Mouse (Mus musculus): ENCODE results near the gene Hilpda. TPM values are rescaled to one million over a fixed set of nuclear protein-coding genes. Genes with fewer than 3 reads are reported as not detected.

The Hilpda gene
- 13.3 TPM for total RNA-seq (2023)

DNA sequence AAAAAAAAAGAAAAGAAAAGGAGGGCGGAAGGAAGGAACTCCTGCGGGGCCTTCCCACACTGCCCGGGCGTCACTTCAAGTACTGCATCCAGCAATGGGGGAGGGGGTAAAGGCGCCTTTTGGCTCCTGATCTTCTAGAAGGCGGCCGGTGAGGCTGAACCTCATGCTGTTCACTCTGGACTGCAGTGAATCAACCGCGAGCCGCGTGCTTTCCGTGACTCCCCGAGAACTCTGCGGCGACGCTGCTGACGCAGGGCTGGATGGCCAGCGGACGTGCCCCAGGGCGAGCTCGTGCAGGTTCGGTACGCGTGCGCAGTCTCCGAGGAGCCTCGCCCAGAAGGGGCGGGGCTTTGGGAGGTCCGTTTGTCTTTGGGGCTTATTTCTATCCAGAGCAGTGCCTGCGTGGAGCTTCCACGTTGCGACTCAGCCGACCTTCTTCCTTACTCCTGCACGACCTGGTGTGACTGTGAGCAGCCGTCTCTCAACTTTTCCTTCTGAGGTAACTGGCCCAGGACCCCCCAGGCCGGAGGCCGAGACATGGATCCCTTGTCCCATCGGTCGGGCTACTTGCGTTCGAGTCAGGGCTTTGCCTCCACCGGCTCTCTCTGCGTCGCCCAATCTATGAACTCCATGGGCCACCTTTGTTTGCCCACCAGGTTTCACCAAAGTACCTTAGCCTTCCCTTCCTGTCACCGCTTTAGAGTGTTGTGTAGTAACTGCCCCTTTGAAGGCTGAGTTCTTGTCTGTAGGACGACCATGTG lies at the start of gene Hilpda:
TSS of gene Hilpda (plus strand) at position 177 of the 761 bp plus-strand sequence.

DNA sequence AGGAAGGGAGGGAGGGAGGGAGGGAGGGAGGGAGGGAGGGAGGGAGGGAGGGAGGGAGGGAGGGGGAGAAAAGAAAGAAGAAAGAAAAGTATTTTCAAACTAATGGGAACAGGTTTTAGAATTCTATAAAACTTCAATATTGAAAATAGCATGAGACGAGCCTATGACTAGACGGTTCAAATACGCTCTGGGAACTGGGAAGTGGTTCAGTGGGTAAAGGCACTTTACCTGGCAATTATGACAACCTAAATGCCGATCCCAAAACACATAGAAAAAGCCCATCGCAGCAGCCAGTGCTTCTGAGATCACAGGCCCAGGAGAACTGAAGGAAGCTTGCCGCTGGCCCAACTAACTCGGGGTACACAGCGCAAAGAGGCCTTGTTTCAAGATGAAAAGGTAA lies 7.0 kb downstream of the Hilpda start, which contains the start of gene Fam71f2:
TSS of gene Fam71f2 (plus strand) at position 301 of the 400 bp plus-strand sequence.

GRCm38 (mm10) chr6:29318879-29319278 lies 46.6 kb downstream of the Hilpda start, which contains the start of gene Fam71f1:
Gene Fam71f1 (plus strand): TSS chr6:29319140.

Other genes with a start within 250 kb of the Hilpda start
- not detected for gene Lep, start 212.3 kb upstream of the Hilpda start, total RNA-seq (2023)
- gene Rbm28, start 107.5 kb upstream of the Hilpda start, total RNA-seq (2023) = 72.7 TPM
- gene Prrt4, start 92.9 kb upstream of the Hilpda start, total RNA-seq (2023) = 0.18 TPM
- 141 TPM for gene Impdh1, start 56.1 kb upstream of the Hilpda start, total RNA-seq (2023)
- 1.9 TPM for gene Fam71f2, start 7.1 kb downstream of the Hilpda start, total RNA-seq (2023)
- gene Fam71f1, start 46.7 kb downstream of the Hilpda start, total RNA-seq (2023) = not detected
- 51.0 TPM for gene Calu, start 75.6 kb downstream of the Hilpda start, total RNA-seq (2023)
- not detected for gene Opn1sw, start 116.0 kb downstream of the Hilpda start, total RNA-seq (2023)
- gene Ccdc136, start 123.8 kb downstream of the Hilpda start, total RNA-seq (2023) = 0.65 TPM
- 0.41 TPM for gene Flnc, start 160.8 kb downstream of the Hilpda start, total RNA-seq (2023)
- gene Atp6v1f, start 195.2 kb downstream of the Hilpda start, total RNA-seq (2023) = 163 TPM
- gene Atp6v1fnb, start 198.9 kb downstream of the Hilpda start, total RNA-seq (2023) = 5.6 TPM
- gene Kcp, start 235.5 kb downstream of the Hilpda start, total RNA-seq (2023) = not detected

All from CD4-positive naive resting alpha-beta T cell, adult 57 days (primary cell).